Mouse (Mus musculus): Measurements from ENCODE around the gene Irf2. TPM values are rescaled to one million over a fixed set of nuclear protein-coding genes. Genes with fewer than 3 reads are reported as not detected.
"Not testable (repeated sequence)": the region's sequence is repeated elsewhere in the genome, so short reads cannot be mapped to it uniquely, and the experiment has no call there.

The Irf2 gene
- total and polyA plus RNA-seq, 2 experiments from 2014 or later, result 3.3 to 9.5 TPM

DNA sequence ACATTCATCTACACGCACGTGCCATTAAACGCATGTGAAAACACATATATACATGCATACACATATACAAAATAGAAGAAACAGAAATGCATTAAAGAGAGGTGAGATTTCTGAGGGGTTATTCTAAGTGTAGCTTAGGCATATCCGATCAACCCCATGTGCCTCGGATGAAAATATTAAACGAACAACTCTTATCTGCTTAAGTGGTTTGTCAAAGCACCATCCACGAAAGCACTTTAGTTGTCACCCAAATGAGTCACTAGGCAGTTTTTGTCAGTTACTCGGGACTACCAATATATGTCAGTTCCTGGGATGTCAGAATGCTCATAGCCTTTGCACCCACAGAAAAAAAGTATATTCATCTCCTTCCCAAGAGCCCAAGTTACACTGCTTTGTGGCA is 21.2 kb upstream of the Irf2 start:
- WGBS, result 94% methylated on average over 8 of the region's 8 CpGs
- no peaks in the 10 kb centered on the region for H3K4me1 ChIP-seq (ENCODE audit: insufficient read depth, low read length)
- DNase-seq (ENCODE audit: low spot score) (no peak), ATAC-seq (ENCODE audit: low FRiP score) (no peak)
- H3K4me2 ChIP-seq (ENCODE audit: low read depth, low read length, poor library complexity, severe bottlenecking), result no peak overlapping the region
- H3K27ac ChIP-seq (ENCODE audit: low read depth, low read length), result no peak overlapping the region
- no peaks in the 10 kb centered on the region for H3K9me3 ChIP-seq (ENCODE audit: low read length)
- no peak for TF ChIP-seq CTCF (IDR thresholded peaks at IDR 0.05)
- H3K9ac ChIP-seq (replicated peaks; ENCODE audit: low read length, poor library complexity, severe bottlenecking), result no peak overlapping the region
- H3K4me3 ChIP-seq (ENCODE audit: low read depth, low read length), result no peak overlapping the region
- H3K27me3 ChIP-seq (ENCODE audit: insufficient read depth, low read length), result no peaks in the 10 kb centered on the region
- H3K36me3 ChIP-seq (ENCODE audit: insufficient read depth, low read length), result no peaks in the 10 kb centered on the region

DNA sequence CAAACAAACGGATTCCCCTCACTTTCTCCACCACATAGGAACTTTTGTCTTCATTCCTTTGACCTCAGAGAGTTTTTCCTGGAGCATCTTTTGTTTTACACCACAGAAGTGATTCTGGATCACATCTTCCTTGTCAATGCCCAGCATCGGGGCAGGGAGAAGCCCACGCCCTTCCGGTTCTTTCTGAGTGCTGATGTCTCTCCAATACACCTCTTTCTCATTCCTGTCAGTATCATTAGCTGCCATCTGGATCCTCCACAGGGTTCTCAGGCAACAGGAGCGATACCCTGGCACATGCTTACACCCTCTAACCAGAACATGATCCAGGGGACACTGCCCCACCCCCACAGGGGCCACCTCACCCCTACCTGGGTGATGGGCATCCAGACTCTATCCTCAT is 20.8 kb upstream of the Irf2 start:
- Histone ChIP-seq H3K27ac (ENCODE audit: low read depth, low read length) (no peak overlapping the region), H3K27me3 (ENCODE audit: insufficient read depth, low read length) (no peaks in the 10 kb centered on the region), H3K4me1 (ENCODE audit: insufficient read depth, low read length) (no peaks in the 10 kb centered on the region), H3K9ac (replicated peaks; ENCODE audit: low read length, poor library complexity, severe bottlenecking) (no peak overlapping the region), H3K36me3 (ENCODE audit: insufficient read depth, low read length) (no peaks in the 10 kb centered on the region), H3K4me3 (ENCODE audit: low read depth, low read length) (no peak overlapping the region), H3K9me3 (ENCODE audit: low read length) (no peaks in the 10 kb centered on the region), H3K4me2 (ENCODE audit: low read depth, low read length, poor library complexity, severe bottlenecking) (no peak overlapping the region)
- 84% methylated on average over 5 of the region's 5 CpGs for WGBS
- ATAC-seq (ENCODE audit: low FRiP score), result no peak
- DNase-seq (ENCODE audit: low spot score), result no peak
- no peak for TF ChIP-seq CTCF (IDR thresholded peaks at IDR 0.05)

DNA sequence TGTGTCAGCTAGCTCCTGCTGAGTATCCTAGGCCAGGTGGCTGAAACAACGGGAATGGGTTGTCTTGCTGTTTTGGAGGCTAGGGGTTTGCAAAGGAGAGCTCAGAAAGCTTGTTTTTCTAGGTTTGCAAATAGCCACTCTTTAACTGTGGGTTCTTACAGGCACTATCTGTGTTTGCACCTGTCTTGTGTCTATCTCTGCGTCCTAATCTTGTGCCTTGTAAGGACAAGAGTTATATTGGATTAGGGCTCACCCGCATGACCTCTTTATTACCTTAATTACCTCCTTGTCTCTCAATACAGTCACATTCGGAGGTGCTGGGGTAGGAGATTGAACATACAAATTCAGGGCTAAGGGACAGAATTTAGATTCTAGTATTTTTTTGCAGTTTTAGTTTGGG is 18.9 kb upstream of the Irf2 start:
- 76% methylated on average over 4 of the region's 4 CpGs for WGBS
- no peaks in the 10 kb centered on the region for H3K27me3 ChIP-seq (ENCODE audit: insufficient read depth, low read length)
- H3K9ac ChIP-seq (replicated peaks; ENCODE audit: low read length, poor library complexity, severe bottlenecking), result no peak overlapping the region
- no peaks in the 10 kb centered on the region for H3K4me1 ChIP-seq (ENCODE audit: insufficient read depth, low read length)
- no peak overlapping the region for H3K27ac ChIP-seq (ENCODE audit: low read depth, low read length)
- no peak for DNase-seq (ENCODE audit: low spot score)
- no peaks in the 10 kb centered on the region for H3K36me3 ChIP-seq (ENCODE audit: insufficient read depth, low read length)
- no peak for ATAC-seq (ENCODE audit: low FRiP score)
- H3K4me2 ChIP-seq (ENCODE audit: low read depth, low read length, poor library complexity, severe bottlenecking), result no peak overlapping the region
- no peak for TF ChIP-seq CTCF (IDR thresholded peaks at IDR 0.05)
- H3K9me3 ChIP-seq (ENCODE audit: low read length), result no peaks in the 10 kb centered on the region
- H3K4me3 ChIP-seq (ENCODE audit: low read depth, low read length), result no peak overlapping the region

DNA sequence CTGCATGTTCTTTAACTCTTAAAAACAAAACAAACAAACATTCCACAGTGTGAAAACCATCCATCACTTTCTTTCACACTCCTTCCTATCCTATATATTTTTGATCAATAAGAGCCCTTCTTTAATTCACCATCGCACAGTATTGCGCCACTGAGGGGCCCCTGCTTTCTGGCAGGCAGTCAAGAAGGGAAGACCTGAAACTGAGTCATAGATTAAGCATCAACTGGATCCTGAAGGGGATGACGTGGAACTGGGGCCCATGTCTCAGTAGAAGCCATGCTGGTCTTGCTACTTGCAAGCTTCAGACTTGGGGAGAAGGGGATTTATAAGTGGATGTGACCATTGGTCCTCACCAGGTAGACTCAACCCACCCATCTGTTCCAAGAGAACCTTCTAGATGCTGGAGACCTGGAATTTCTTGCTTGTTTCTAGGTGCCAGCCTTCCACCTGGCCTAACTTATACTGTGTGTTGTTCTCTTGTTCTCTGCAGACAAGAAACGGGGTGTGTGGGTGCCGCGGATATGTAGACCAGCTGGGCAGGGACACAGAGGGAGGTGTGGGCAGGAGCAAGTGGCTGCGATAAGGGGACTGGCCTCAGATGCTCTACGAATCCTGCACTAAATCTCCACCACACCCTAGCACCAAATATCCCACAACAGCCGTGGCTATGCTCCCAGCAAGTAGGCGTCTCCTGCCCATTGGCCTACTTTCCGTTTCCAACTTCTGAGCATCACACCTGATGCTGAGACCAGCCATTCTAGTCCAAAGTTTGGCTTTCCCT is 18.3 kb upstream of the Irf2 start:
- 93% methylated on average over 11 of the region's 11 CpGs for WGBS
- Histone ChIP-seq H3K27ac (ENCODE audit: low read depth, low read length) (no peak overlapping the region), H3K9ac (replicated peaks; ENCODE audit: low read length, poor library complexity, severe bottlenecking) (no peak overlapping the region), H3K4me2 (ENCODE audit: low read depth, low read length, poor library complexity, severe bottlenecking) (no peak overlapping the region), H3K27me3 (ENCODE audit: insufficient read depth, low read length) (no peaks in the 10 kb centered on the region), H3K36me3 (ENCODE audit: insufficient read depth, low read length) (no peaks in the 10 kb centered on the region), H3K4me3 (ENCODE audit: low read depth, low read length) (no peak overlapping the region), H3K4me1 (ENCODE audit: insufficient read depth, low read length) (no peaks in the 10 kb centered on the region), H3K9me3 (ENCODE audit: low read length) (no peaks in the 10 kb centered on the region)
- no peak for DNase-seq (ENCODE audit: low spot score)
- TF ChIP-seq CTCF (IDR thresholded peaks at IDR 0.05), result no peak
- ATAC-seq (ENCODE audit: low FRiP score), result no peak

DNA sequence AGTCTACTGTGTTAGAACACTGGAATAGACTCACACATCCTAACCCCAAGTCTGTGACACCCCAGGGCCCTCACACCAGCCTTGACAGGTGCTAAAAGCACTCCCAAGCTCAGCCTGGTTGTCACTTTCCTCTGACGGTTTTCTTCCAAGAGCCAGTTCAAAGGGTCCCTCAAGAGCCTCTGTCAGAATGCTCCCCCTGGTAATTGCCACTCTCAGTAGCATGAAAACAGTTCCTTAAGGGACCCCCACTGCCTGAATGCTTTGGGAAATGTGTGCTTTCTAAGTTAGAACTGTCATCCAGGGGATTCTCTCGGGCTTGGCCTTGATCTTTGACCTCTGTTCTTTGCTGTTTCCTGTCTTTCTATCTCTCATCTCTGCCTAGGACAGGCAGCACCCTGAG is 17.0 kb upstream of the Irf2 start:
- Histone ChIP-seq H3K4me1 (ENCODE audit: insufficient read depth, low read length) (no peaks in the 10 kb centered on the region), H3K4me3 (ENCODE audit: low read depth, low read length) (no peak overlapping the region), H3K9me3 (ENCODE audit: low read length) (no peaks in the 10 kb centered on the region), H3K27ac (ENCODE audit: low read depth, low read length) (no peak overlapping the region), H3K27me3 (ENCODE audit: insufficient read depth, low read length) (no peaks in the 10 kb centered on the region), H3K36me3 (ENCODE audit: insufficient read depth, low read length) (no peaks in the 10 kb centered on the region), H3K4me2 (ENCODE audit: low read depth, low read length, poor library complexity, severe bottlenecking) (no peak overlapping the region), H3K9ac (replicated peaks; ENCODE audit: low read length, poor library complexity, severe bottlenecking) (no peak overlapping the region)
- TF ChIP-seq CTCF (IDR thresholded peaks at IDR 0.05), result no peak
- no peak for DNase-seq (ENCODE audit: low spot score)
- 29% methylated on average over 2 of the region's 2 CpGs for WGBS
- no peak for ATAC-seq (ENCODE audit: low FRiP score)

DNA sequence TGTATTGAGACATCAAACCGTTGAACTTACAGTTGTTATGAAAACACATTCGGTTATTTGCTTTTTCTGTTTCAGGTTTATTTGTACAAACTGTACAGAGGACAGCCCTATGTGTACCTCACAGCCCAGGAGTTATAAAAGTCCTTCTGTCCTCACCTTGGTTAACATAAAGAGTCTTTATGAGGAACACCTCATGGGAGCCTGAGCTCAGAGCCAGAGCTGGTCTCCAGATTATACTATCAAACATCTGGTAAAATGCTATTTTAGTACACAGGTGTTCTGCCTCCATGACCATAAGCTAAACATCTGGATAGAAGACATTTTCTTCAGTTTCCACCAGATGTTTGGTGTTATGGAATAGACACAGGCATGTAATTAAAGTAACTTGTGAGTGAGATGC is 13.1 kb upstream of the Irf2 start:
- H3K9me3 ChIP-seq (ENCODE audit: low read length), result no peaks in the 10 kb centered on the region
- no peak overlapping the region for H3K4me2 ChIP-seq (ENCODE audit: low read depth, low read length, poor library complexity, severe bottlenecking)
- ATAC-seq (ENCODE audit: low FRiP score), result no peak
- H3K27ac ChIP-seq (ENCODE audit: low read depth, low read length), result no peak overlapping the region
- no peak overlapping the region for H3K4me3 ChIP-seq (ENCODE audit: low read depth, low read length)
- 90% methylated on average over 2 of the region's 2 CpGs for WGBS
- H3K9ac ChIP-seq (replicated peaks; ENCODE audit: low read length, poor library complexity, severe bottlenecking), result no peak overlapping the region
- H3K36me3 ChIP-seq (ENCODE audit: insufficient read depth, low read length), result no peaks in the 10 kb centered on the region
- no peak for DNase-seq (ENCODE audit: low spot score)
- H3K27me3 ChIP-seq (ENCODE audit: insufficient read depth, low read length), result no peaks in the 10 kb centered on the region
- no peaks in the 10 kb centered on the region for H3K4me1 ChIP-seq (ENCODE audit: insufficient read depth, low read length)
- no peak for TF ChIP-seq CTCF (IDR thresholded peaks at IDR 0.05)

DNA sequence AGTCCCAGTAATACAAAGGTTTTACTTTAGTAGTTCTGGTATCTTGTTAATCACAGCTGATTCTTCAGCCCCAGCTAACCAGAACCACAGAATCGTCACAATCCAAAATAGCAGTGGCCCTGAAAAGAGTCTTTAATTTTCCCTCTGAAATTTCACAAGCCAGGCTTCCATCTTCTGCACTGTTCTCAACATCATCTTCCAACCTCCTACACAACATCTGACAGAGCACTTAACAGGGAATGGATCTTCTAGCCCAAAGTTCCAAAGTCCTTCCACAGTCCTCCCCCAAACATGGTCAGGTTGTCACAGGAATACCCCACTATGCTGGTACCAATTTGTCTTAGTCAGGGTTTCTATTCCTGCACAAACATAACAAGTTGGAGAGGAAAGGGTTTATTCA is 9.9 kb upstream of the Irf2 start:
- not testable (repeated sequence) for H3K4me3 ChIP-seq (ENCODE audit: low read depth, low read length); H3K27ac ChIP-seq (ENCODE audit: low read depth, low read length); H3K27me3 ChIP-seq (ENCODE audit: insufficient read depth, low read length); H3K9me3 ChIP-seq (ENCODE audit: low read length); H3K36me3 ChIP-seq (ENCODE audit: insufficient read depth, low read length); H3K4me1 ChIP-seq (ENCODE audit: insufficient read depth, low read length); H3K9ac ChIP-seq (replicated peaks; ENCODE audit: low read length, poor library complexity, severe bottlenecking); DNase-seq (ENCODE audit: low spot score); ATAC-seq (ENCODE audit: low FRiP score); H3K4me2 ChIP-seq (ENCODE audit: low read depth, low read length, poor library complexity, severe bottlenecking)
- 89% methylated on average over 1 of the region's 1 CpGs for WGBS

Measured in midbrain, postnatal 0 days (tissue).